Mouse (Mus musculus) layer of hippocampus, adult 9-10 months (tissue): Measurements from ENCODE around the gene Vgll4.

Experiments
- DNase-seq: peaks from one replicate; pipeline ENCODE4 v3.0.0; 2022; ENCODE audit warnings: low spot score

Vgll4 gene

DNA sequence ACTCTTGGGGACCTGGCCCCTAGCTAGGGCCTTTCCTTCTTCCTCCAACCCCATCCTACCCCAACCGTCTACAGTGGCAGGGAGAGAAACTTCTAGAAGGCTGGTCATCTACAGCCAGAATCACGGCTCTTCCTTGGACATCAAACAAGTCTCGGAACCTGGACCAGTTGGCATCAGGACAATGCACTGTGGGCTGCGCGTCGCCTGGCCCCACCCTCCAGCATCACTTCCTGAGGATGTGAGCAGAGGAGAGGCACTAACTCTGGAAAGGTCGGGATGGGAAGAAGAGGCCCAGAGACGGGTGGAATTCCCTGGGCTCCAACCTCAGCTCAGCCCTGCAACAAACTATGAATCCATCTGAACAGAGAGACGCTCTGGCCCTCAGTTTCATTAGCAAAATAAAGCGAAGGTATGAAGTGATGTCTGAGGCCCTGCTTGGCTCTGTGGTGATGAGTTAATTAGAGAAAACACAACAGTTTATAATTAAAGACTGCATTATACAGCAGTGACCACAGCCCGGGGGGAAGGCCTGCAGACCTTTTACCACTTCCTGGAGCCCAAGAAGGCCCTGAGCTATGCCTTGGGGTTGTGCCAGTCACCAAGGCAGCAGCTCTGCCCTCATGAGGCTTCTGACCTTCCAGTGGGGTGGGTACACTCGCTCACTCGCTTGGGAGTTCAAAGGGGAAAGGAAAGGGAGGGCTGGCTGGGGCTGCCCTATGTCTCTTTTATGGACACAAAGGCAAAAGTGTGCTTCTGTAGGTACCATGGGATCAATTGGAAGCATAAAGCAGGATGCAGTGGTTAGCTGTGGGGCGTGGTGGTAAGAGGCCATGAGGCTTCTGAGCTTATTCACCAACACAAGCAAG is 51.8 kb downstream of the Vgll4 start:
- no peak for DNase-seq

DNA sequence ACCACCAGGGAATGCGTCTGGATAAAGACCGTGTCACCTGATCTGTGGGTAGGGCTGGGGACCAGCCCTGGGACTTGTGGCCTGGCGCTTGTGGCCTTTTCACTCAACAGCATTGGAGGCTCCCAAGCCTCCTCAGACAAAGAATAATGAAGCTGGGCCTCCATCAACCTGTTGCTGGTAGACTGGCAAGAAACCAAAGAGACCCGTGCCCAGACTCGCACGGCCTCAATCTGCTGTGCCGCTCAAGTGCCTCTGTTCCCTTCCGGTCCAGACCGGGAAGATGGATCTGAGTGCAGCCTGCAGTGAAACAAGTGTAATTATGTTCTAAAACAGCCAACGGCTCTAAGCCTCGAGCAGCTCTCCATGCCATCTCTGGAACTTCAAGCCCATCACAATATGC is 52.7 kb downstream of the Vgll4 start:
- no peak for DNase-seq

DNA sequence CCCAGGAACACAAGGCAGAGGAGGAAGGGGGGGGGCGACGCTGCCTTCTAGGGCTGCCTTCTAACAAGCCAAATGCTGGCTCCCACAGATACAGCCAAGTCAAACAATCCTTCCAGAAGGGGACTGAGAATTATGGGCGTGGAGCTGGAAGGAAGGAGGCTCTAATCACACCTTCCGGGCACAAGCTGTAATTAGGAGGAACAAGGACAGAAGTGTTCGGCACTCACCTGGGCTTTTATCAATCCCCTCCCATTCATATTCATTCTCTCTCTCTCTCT is 53.1 kb downstream of the Vgll4 start:
- DNase-seq = no peak

DNA sequence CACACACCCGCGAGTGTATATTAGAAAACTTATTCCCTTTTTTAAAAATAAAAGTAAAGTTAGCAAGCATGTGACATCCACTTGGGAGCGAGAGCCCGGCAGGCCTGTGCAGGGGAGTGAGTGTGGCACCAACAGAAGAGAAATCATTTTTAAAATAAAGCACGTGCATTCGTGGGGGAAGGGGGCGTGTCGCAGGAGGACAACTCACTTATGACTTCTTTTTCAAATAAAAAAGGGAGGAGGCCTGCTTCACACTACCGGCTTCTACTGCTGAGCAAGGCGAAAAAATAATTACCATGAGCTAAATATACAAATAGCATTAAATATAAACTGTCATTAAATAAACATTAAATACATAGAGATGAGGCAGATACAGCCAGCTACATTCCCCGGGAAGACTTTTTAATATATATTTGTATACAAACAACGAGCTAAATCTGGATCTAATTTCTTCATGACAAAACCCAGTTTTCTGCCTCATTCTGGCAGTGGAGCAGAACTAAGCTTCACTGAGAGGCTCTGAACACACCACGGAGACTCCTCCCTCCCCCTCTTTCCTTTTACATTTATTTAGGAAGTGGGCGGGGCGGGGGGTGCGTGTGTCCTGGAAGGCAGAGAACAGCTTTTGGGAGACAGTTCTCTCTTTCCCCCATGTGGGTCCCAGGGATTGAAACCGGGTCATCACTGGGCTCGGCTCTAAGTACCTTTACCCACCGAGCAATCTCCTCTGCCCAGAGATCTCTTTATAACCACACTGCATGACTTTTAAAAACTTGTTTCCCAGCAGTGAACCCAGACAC is 53.7 kb downstream of the Vgll4 start:
- DNase-seq = no peak

DNA sequence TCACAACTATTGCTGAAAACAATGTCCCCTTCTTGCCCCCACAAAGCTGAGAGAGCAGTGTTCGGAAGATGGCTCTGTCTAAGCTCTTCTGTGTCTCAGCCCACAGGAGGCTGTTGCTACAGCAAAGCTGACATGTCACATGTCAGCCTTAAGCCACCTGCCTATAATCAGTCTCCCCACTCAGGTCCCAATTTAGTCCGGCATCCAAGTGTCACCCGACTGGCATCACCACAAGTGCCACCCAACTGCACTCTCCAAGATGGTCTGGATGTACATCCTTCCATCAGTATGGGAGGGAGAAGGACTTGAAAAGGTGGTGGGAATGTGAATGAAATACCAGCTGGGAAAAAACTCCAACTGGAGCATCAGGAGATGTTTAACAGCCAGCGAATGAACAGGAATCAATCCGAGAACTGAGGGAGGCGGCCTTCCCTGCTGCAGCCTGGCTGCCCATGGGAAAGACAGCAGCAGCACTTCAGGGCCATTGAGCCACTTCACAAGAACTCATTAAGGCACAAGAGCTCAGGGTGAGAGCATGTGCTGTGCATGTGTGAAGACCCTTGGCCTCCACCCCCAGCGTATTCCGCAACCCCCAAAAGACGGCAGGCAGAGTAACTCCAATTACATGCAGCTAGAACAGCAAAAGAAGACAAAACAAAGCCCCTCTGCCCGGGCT is 55.6 kb downstream of the Vgll4 start:
- no peak for DNase-seq

DNA sequence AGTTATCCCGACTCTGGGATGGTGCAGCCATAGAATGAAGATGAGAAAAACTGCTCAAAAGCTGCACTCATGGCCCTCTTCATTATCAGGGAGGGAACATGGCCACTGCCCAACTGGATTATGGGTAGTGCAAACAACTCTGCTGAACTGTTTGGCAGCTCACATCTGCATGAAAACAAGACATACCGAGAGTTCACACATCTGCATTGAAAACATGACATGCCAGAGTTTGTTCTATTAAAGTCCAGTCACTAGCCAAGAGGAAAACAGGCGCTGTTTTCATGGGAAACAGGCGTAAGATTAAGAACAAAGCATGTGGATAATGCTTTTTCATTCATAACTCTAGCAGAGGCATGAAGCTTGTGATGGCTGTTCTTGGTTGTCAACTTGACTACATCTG is 56.7 kb downstream of the Vgll4 start:
- DNase-seq = no peak

DNA sequence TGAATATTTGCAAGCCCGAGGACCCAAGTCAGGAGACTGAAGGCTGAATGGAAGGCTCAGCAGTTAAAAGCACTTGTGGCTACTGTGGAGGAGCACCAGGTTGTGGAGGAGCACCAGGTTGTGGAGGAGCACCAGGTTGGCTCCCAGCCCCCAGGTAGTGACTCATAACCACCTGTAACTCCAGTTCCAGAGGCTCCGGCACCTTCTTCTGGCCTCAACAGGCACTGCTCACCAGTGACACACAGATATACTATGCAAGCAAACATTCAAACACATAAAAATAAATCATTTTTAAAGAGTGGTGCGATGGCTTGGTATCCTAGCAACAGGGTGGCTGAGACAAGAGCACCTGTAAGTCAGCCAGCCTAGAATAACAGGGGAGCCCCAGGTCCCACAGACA is 58.3 kb downstream of the Vgll4 start:
- no peak for DNase-seq

DNA sequence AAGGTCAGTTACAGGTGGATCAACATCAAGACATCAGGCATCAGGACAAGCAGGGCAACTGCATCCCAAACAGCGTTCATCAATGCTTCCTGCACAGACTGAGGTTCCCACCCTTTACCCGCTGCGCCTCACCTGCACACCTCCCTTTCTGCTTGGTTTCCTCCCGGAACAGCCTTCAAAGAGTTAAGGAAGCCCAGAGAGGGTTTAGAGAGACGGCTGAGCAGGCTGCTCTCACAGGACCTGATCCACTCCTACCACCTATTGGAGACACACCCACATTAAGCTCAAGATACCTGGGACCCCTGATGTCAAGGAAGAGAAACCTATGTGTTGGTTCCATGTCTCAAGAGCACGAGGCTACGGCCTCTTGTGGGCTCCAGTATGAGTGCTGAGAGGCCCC is 60.0 kb downstream of the Vgll4 start:
- no peak for DNase-seq

DNA sequence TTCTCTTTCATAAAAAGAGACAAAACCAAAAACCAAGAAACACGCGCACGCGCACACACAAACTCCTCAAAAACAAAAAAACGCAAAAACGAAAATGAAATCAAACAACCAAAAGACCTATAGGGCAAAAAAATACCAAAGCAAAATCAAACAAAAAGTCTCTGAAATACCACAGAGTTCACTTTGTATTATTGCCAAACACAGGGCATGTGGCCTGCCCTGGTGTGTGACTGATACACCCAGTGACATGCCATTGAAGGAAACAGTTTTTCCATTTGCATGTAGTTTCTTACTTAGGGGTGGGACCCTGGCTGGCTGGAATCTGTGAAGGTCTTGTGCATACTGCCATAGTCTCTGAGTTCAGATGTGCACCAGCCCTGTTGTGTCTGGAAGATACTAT is 62.3 kb downstream of the Vgll4 start:
- DNase-seq = no peak

DNA sequence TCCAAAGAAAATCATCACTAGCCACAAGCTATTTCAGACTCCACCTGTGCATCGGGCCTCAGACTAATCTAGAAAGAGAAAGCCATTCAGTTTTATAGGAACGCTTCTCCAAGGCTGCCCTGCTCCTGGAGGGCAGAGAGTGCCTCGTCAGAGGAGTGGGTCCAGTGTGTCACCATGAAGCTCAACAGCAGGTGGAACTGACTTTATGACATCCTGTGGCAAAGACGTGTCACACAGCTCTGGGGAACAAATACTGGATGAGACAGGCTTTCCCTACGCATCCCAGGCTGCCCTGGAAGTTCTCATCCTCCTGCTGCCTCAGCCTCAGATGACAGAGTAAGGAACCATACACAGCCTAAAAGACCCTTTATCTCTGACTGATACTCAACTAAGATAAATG is 63.6 kb downstream of the Vgll4 start:
- no peak for DNase-seq

DNA sequence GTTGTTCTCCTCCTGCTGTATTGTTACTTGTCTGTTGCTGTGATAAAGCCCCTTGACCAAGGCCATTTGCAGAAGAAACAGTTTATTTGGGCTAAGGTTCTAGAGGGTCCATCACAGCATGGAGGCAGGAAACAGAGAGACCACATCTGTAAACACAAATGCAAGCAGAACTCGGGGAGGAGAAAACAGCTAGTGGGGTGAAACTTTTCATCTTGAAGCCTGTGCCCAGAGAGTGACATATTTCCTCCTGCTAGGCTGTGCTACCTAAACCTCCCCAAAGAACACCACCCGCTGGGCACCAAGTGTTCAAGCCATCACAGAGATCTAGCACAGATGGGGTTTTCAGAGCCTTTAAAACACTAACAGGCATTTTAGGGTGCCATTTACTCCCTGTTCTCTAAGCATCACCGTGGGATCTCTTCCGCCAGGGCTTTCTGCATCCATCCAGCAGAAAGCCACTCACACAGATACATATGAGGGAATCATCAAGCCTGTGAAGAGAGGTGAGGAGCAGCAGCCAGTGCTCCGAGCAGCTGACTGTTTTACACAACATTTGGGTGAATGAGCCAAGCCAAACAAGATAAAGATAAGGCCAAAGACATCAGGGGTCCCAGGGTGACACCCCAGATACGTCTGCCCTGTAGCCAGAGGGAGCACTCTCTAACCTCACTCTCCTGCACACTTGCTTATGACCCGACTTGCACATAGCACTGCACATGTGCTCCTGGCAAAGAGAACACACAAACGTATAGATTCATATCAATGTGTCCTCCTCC is 64.4 kb downstream of the Vgll4 start:
- DNase-seq = no peak

DNA sequence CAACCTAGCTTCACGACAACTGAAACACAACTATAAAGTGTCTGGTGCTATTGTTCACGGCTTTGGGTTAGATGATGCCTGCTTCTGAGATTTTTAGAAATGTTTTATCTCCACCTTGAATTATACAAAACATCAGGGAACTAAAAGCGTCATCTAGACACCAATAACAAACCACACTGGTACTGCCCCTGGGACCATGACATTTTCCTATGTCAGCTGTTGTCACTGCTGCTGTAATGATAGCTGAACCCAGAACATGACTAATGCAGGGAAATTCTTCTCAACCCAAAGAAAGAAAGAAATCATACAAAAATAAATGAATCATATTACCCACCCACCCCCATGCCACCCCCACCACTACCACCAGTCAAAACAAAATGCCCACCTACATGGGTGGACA is 65.0 kb downstream of the Vgll4 start:
- no peak for DNase-seq

DNA sequence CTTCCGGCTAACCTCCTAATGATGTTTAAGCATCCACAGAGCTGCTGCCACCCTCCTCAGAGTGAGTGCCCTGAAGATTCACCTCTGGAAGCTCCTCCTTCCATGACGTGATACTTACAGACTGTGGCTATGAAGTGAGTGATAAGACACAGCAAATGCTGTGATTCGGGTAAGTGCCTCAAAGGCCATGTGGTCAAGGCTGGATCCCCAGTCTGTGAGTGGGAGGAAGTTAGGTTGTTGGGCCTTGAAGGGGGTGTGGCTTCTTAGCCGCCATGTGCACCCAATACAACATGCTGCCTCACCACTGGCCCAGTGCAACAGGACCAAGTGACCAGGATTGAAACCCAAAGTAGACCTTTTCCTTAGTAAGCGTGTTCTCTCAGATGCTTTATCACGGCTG is 65.6 kb downstream of the Vgll4 start:
- DNase-seq = no peak

DNA sequence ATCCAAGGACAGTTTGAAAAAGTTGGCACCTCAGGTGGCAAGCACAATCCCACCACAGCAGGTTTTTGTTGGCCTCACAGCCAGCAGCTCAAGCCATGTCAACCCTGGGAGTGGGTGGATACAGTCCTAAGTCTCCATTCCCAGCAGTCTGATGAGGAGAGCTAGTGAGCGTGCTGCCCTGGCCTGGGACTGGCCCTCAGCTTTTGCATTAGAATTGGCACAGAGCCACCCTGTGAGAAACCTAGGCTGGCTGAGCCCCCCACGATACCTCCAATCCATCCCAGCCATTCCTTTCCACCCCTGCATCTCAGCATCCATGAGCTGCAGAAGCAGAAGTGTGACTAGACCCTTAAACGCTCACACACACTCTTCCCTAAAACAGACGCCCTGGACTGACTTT is 67.9 kb downstream of the Vgll4 start:
- DNase-seq = no peak

DNA sequence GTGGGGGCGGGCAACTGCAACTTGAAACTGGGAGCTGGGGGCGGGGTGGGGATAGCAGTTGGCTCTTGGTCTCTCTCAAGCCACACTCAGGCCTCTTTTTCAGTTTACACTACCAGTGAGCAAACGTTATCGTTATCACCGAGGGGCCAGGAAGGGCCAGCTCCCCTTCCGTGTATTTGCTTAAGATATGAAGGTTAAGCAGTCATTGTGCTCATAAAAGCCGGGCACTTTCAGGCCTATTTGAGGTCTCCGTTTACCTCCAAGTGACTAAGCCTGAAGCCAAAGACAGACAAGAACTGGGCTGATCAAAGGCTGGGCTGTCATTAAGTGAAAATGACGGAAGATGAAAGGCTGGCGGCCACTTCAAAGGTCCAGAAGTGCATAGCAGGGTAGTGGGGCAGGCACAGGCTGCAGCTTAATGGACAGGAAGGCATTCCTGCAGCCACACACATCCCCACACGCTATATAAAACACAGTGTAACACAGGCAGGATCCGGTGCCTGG is 68.4 kb downstream of the Vgll4 start:
- no peak for DNase-seq

DNA sequence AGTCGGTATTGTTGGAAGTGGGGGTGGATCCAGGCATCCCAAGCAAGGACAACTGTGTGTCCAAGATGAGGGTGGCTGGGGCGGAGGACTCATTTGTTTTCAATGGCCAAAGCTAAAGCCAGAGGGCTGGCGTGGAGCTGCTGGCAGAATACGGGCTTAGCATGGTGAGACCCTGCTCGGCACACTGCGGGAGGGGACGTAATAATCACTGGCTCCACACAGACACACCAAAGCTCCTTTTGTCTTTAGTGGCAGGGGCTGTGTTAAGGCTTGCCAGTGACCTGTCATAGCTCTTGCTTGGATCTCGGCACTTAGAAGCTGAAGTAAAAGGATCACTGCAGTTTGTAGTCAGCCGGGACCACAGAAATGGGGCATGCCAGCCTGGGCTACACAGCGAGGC is 69.6 kb downstream of the Vgll4 start:
- DNase-seq = no peak

DNA sequence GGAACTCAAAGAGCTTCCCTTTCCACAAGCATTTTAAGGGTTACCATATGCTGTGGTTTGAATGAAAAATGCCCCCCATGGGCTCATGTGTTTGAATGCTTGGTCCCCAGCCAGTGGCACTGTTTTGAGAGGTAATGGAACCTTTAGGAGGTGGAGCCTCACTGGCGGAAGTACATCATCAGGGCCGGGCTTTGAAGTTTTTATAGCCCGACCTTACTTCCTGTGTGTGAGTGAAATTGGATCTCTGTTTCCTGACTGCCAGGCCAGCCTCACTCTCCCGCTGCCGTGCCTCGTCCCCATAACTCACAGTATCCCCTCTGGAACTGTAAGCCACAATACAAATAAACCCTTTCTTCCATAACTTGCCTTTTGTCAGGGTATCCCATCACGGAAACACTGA is 70.1 kb downstream of the Vgll4 start:
- no peak for DNase-seq

DNA sequence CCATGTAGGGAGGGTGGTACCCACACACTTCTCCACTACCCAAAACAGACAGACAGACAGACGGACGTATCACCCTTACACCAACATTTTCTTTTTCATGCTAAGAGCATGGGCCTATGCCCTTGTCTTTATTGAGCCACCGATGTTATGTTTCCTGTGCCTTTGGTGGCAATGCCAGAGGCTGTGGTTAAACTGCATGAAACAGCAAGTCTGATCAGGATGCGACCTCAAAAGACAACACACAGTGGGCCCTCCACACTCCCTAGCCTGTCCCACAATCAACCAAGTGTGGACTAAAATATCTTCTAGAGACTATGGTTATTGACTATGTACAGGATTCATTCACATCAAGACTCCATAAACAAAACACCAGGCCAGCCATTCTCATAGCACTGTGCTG is 70.8 kb downstream of the Vgll4 start:
- no peak for DNase-seq

DNA sequence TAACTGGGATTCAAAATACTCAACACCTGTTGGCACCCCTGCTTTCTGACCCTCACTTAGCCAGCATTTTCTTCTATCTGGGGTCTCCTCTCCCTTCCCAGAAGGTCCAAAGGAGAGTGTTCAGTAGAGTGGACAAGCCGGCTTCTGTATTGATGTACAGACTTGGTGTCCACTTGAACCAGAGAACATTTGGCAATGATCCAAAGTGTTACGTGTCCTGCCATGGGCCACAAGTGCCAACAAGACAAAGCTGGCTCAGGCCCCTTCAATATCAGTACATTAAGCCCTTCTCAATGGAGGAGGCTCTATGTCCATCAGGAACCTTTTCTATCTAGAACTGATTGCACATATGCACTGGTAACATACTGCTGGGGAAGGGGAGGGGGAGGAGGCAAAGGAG is 73.5 kb downstream of the Vgll4 start:
- no peak for DNase-seq

DNA sequence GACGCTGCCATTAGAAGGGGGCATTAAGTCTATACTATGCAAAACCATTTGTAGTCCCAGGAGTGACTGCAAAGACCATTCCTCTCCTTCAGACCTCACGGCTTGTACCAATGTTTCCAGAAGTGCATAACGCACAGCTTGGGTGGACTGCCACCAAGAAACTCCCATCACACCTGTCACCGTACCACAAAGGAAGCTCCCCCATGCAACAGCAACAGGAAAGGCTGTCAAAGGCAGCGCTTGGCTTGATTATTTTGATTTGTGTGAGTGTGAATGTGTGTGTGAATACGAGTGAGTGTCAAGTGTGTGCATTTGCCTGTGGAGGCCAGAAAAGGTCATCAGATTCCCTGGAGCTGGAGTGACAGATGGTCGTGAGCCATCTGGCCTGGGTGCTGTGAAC is 74.6 kb downstream of the Vgll4 start:
- DNase-seq = no peak

DNA sequence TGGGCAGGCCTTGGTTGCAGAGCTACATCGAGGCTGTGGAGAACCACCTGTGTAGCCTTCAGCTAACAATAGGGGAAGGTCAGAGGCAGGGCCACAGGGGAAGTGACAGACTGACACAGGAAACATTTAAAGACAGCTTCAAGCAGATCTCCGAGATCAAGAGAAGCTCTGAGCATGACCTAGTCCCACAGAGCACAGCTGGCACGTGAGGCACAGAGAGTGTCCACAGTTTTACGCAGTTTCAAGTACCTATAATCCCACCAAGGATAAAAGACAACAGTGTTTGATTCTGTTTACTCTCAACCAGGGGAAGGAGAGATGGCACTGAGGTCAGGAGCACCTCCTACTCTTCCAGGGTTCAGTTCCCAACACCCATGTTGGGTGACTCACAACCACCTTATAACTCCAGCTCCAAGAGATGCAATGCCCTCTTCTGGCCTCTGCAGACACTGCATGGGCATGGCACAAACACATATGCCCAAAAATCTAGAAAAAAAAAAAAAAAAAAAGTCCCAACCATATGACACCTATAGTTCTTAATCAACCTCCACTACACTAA is 75.2 kb downstream of the Vgll4 start:
- no peak for DNase-seq
